Mouse (Mus musculus) B cell, adult (primary cell): ENCODE data around the gene Dhrs4. TPM values are rescaled to one million over a fixed set of nuclear protein-coding genes. Genes with fewer than 3 reads are reported as not detected.

Source experiments
- total RNA-seq: library from RNA; stranded (reverse); gene quantifications from 4 replicates; pipeline ENCODE4 v1.2.4, GENCODE M21; 2023; ENCODE audit not compliant: inconsistent age

The Dhrs4 gene
- 19.5 to 36.7 TPM (median 22.7 TPM) in 4 replicates for total RNA-seq

DNA sequence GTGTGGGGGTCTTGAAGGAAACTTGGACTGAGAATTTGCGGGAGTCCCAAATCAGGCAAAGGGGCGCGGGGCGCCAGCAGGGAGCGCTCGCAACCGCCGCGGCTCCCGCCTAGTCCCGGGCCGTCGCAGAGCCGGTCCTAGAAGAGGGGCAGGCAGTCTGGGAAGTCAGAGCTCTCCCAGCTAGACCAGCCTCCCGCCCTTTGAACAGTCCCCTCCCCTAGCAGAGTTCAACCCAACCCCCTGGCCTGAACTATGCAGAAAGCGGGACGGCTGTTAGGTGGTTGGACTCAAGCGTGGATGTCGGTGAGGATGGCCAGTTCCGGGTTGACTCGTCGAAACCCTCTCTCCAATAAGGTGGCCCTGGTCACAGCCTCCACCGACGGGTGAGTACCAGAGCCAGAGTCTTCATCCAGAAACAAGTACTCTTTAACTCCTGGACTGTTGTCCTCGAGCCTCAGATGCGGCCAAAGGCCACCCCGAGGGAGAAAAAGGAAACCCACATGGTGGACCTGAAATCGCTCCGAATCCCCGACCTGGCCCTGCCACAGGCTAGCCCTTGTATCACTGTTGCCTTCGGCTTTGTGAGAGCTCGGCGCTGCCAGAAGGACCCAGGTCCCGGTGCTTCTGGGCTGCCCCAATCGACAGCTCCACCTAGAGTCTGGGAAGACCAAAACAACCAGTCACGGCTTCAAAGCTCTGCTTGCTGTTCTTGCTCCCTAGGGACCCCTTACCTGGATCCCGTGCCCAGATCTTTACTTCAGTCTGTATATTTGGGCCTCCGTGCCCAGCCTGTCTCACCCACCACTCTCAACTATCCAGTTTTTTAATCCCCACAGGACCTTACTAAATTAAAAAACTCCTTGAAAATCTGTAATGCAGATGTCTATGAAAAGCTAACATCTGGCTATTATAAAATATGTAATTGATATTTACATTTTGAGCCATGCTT, at the start of gene Dhrs4:
Gene Dhrs4, plus strand, starts transcription at position 108 of the 949 bp plus-strand sequence.

DNA sequence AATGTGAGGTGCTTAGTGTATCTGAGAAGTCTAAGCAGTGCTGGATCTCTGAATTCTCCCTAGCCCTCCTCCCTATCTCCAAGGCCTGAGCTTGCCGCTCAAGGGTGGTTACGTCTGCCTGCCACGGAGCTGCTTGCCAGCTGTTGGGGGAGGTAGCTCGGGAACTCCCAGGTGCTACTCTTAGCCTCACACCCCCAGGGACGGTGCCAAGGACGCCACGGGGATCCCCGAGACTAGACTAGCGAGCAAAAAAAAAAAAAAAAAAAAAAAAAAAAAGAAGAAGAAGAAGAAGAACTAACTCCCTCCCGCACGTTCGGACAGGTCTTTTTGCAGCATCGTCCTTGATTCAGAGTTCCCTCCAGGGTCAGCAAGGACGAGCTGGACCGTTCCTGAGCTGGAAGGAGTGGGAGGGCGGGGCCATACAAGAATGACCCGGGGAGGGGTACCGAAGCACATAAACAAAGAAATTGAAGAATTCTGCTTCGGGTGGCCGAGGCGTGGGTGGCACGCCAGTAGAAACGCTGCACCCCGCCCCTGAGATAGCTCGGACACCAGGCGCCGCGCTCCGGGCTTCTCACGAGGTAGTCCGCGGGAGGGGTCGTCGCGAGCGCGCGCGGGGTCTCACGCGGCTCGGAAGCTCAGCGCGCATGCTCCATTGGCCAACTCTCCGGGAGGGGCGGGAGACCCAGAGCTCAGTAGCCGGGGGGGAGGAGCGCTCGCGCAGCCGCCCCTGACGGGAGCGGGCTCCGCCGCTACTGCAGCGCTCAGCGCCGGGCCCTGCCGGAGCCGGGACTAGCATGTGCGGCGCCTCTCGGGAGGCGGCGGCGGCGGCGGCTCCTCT, 12.0 kb downstream of the Dhrs4 start, which contains the start of gene Carmil3:
Gene Carmil3, plus strand, starts transcription at position 291 of the 841 bp plus-strand sequence.

DNA sequence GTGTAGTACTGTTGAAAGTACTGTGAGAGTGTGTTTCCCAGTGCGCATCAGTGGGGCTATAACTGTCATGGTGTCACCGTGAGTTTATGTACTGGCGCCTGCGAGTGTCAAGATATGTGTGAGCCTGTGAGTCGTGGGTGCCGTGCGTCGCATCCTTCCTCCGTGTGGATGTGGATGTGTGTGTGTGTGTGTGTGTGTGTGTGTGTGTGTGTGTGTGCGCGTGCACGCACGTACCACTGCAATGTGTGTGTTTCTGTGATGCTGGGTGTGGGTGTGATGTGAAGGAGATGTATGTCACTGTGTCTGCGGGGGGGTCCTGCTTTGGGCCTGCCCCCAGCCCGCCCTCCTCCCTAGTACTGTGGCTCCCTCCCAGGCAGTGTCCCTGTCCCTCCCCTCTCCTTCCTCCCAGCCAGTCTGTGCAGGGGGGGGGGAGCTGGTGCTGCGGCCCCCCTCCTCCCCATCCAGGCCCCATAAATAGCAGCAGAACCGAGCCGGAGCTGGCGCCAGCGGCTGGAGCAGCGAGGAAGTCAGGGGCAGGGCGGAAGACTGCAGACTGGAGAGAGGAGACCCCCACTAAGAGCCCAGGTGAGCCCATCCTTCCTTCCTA, 31.7 kb downstream of the Dhrs4 start, which contains the start of gene Cpne6:
Gene Cpne6, plus strand, starts transcription at position 321 of the 607 bp plus-strand sequence.

DNA sequence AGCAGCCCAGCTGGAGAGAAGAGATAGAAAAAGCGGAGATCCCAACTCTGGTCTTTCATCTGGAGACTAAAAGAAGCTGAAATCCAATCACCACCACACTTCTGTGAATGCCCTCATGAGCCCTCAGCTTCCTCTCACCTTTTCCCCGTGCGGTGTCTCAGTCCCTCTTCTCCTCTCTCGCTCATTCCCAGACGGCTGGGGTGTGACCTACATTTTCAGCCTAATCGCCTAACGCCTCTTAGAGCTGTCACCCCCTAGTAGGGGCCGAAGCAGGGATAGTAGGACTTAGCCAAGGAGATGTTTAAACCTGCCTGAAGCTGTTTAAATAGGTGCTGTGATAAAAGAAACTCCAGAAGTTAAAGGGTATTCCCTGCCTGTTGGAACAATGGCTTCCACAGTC, 46.2 kb downstream of the Dhrs4 start, which contains the start of gene Nrl:
Gene Nrl, minus strand, starts transcription at position 197 of the 400 bp plus-strand sequence.

Other genes starting within 250 kb of the Dhrs4 start
- 4.4 to 6.7 TPM (median 5.7 TPM) in 4 replicates for gene Carmil3, start 11.9 kb downstream of the Dhrs4 start, total RNA-seq
- not detected in 4 replicates for gene Cpne6, start 31.7 kb downstream of the Dhrs4 start, total RNA-seq
- not detected in 4 replicates for gene Nrl, start 46.2 kb downstream of the Dhrs4 start, total RNA-seq
- 44.0 to 58.0 TPM (median 50.7 TPM) in 4 replicates for gene Pck2, start 61.5 kb downstream of the Dhrs4 start, total RNA-seq
- 80.8 to 92.0 TPM (median 87.8 TPM) in 4 replicates for gene Dcaf11, start 81.2 kb downstream of the Dhrs4 start, total RNA-seq
- 3.9 to 9.7 TPM (median 8.6 TPM) in 4 replicates for gene A730061H03Rik, start 81.6 kb downstream of the Dhrs4 start, total RNA-seq
- not detected in 4 replicates for gene Fitm1, start 96.9 kb downstream of the Dhrs4 start, total RNA-seq
- 237 to 297 TPM (median 278 TPM) in 4 replicates for gene Psme1, start 99.4 kb downstream of the Dhrs4 start, total RNA-seq
- 4.8 to 8.4 TPM (median 7.1 TPM) in 4 replicates for gene Emc9, start 106.5 kb downstream of the Dhrs4 start, total RNA-seq
- gene Psme2, start 112.4 kb downstream of the Dhrs4 start, total RNA-seq: 270 to 386 TPM (median 320 TPM) in 4 replicates
- gene Rnf31, start 113.0 kb downstream of the Dhrs4 start, total RNA-seq: 98.7 to 119 TPM (median 107 TPM) in 4 replicates
- gene Irf9, start 124.8 kb downstream of the Dhrs4 start, total RNA-seq: 84.6 to 115 TPM (median 102 TPM) in 4 replicates
- 0.84 to 1.9 TPM (median 1.3 TPM) in 4 replicates for gene Rec8, start 139.3 kb downstream of the Dhrs4 start, total RNA-seq
- 42.8 to 71.0 TPM (median 59.7 TPM) in 4 replicates for gene Ipo4, start 157.2 kb downstream of the Dhrs4 start, total RNA-seq
- gene Gm49378, start 159.1 kb downstream of the Dhrs4 start, total RNA-seq: 1.2 to 6.3 TPM (median 3.5 TPM) in 4 replicates
- 43.5 to 50.3 TPM (median 46.2 TPM) in 4 replicates for gene Tm9sf1, start 165.0 kb downstream of the Dhrs4 start, total RNA-seq
- 2.7 to 3.3 TPM (median 3.2 TPM) in 4 replicates for gene Tssk4, start 171.4 kb downstream of the Dhrs4 start, total RNA-seq
- gene Mdp1, start 181.8 kb downstream of the Dhrs4 start, total RNA-seq: 48.6 to 57.5 TPM (median 51.4 TPM) in 4 replicates
- gene Gmpr2, start 193.2 kb downstream of the Dhrs4 start, total RNA-seq: 21.8 to 29.4 TPM (median 27.7 TPM) in 4 replicates
- gene Nedd8, start 193.4 kb downstream of the Dhrs4 start, total RNA-seq: 173 to 208 TPM (median 188 TPM) in 4 replicates
- 158 to 162 TPM (median 159 TPM) in 4 replicates for gene Tinf2, start 203.1 kb downstream of the Dhrs4 start, total RNA-seq
- gene Tgm1, start 235.2 kb downstream of the Dhrs4 start, total RNA-seq: 1.2 to 3.0 TPM (median 1.2 TPM) in 4 replicates
- 73.0 to 82.3 TPM (median 79.9 TPM) in 4 replicates for gene Rabggta, start 243.5 kb downstream of the Dhrs4 start, total RNA-seq